Mouse (Mus musculus) cerebellum, adult 2 months (tissue): ENCODE results near the gene 5730596B20Rik. TPM values are rescaled to one million over a fixed set of nuclear protein-coding genes. Genes with fewer than 3 reads are reported as not detected.

Source experiments
- DNase-seq, 2 experiments: peaks; one replicate each; pipeline ENCODE4 v3.0.0; 2021
- H3K27ac ChIP-seq: fragments of 200-500 bp; 2 replicates; pipeline ENCODE4 v1.5.1; 2012; ENCODE audit warnings: low read length, control low read depth, inconsistent platforms; ENCODE audit not compliant: insufficient read depth
- H3K27me3 ChIP-seq: fragments of 200-500 bp; 2 replicates; pipeline ENCODE4 v1.6.1; 2012; ENCODE audit warnings: inconsistent platforms, mild to moderate bottlenecking, low read length, moderate library complexity; ENCODE audit not compliant: control insufficient read depth, insufficient read depth
- H3K4me1 ChIP-seq: fragments of 200-500 bp; 2 replicates; pipeline ENCODE4 v1.6.1; 2011; ENCODE audit warnings: low read length; ENCODE audit not compliant: control insufficient read depth, insufficient read depth
- H3K4me3 ChIP-seq: fragments of 200-500 bp; replicated peaks from 2 replicates; pipeline ENCODE3; 2011; ENCODE audit warnings: mild to moderate bottlenecking, low read depth, low read length, control low read depth; ENCODE audit not compliant: insufficient read depth
- CTCF ChIP-seq: fragments of 200-500 bp; IDR thresholded peaks from 2 replicates; pipeline ENCODE4 v1.5.1; 2011; ENCODE audit warnings: low read depth, mild to moderate bottlenecking, control low read depth, low read length, moderate library complexity, borderline replicate concordance; ENCODE audit not compliant: insufficient read depth
- POLR2A ChIP-seq: fragments of 200-500 bp; IDR thresholded peaks from 2 replicates; pipeline ENCODE4 v1.6.1; 2011; ENCODE audit warnings: low read length, control low read depth, borderline replicate concordance; ENCODE audit not compliant: insufficient read depth
- WGBS: fragments of 180-500 bp; shearing (Covaris S2); methylation state at CpG from one replicate; pipeline ENCODE4 v1.1.7; 2018; 5-methylcytosine and 5-hydroxymethylcytosine counted together
- polyA plus RNA-seq: library from polyadenylated mRNA; depleted of rRNA; stranded (reverse); fragments of >200 nt; gene quantifications from 2 replicates; pipeline ENCODE4 v1.2.3, GENCODE M21; 2012

Gene 5730596B20Rik
- polyA plus RNA-seq, 1 experiment: 0.18 TPM

GRCm38 (mm10) chr6:52153270-52153669 is 24.0 kb upstream of the 5730596B20Rik start:
- Histone ChIP-seq H3K4me3 (no peak overlapping the region), H3K27me3 (peaks cover 8% of the 10 kb centered on the region; the same call in 1 of the 2 replicates), H3K4me1 (no peaks in the 10 kb centered on the region), H3K27ac (no peak overlapping the region)
- WGBS: 4% methylated on average over 6 of the region's 6 CpGs
- DNase-seq: no peak
- TF ChIP-seq POLR2A (no peak), CTCF (no peak)

- H3K27me3 ChIP-seq: peaks cover 12% of the 10 kb centered on the region; the same call in 1 of the 2 replicates
- no peak overlapping the region for H3K27ac ChIP-seq
- H3K4me3 ChIP-seq: no peak overlapping the region
- TF ChIP-seq POLR2A: no peak
- no peak for TF ChIP-seq CTCF
- H3K4me1 ChIP-seq: no peaks in the 10 kb centered on the region; the same call in 1 of the 2 replicates
- no peak for DNase-seq
- 13% methylated on average over 5 of the region's 5 CpGs for WGBS
These were observed 23.3 kb upstream of the 5730596B20Rik start for GRCm38 (mm10) chr6:52154044-52154443.

DNA sequence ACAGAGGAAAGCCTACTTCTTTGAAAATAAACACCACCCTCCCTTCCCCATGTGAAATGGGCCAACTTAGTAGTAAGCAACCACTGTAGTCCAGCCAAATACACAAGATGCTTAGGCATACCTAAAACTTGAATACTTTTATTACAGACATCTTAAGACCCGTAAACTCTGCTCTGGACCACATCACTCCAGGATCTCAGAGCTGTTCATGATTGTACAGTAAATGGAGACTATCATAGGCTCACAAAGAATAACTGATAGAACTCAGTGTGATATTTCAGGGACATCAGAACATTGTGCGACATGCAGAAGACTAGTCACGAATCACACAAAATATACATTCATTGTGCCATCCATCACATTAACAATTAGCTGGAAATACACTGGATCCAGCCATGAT is 21.8 kb upstream of the 5730596B20Rik start:
- peaks cover 13% of the 10 kb centered on the region; the same call in 1 of the 2 replicates for H3K27me3 ChIP-seq
- 37% methylated on average over 3 of the region's 3 CpGs for WGBS
- TF ChIP-seq CTCF: no peak
- no peak for TF ChIP-seq POLR2A

GRCm38 (mm10) chr6:52156551-52157200 is 20.6 kb upstream of the 5730596B20Rik start:
- H3K4me1 ChIP-seq: no peaks in the 10 kb centered on the region; the same call in 1 of the 2 replicates
- TF ChIP-seq CTCF: no peak
- no peak for TF ChIP-seq POLR2A
- 3% methylated on average over 20 of the region's 20 CpGs for WGBS
- no peak overlapping the region for H3K27ac ChIP-seq
- DNase-seq: no peak
- H3K27me3 ChIP-seq: peaks cover 11% of the 10 kb centered on the region; the same call in 1 of the 2 replicates
- no peak overlapping the region for H3K4me3 ChIP-seq

More for the DNA sequence above, 21.8 kb upstream of the 5730596B20Rik start:
- Histone ChIP-seq H3K4me1 (no peaks in the 10 kb centered on the region; the same call in 1 of the 2 replicates), H3K4me3 (no peak overlapping the region), H3K27ac (no peak overlapping the region)
- no peak for DNase-seq

DNA sequence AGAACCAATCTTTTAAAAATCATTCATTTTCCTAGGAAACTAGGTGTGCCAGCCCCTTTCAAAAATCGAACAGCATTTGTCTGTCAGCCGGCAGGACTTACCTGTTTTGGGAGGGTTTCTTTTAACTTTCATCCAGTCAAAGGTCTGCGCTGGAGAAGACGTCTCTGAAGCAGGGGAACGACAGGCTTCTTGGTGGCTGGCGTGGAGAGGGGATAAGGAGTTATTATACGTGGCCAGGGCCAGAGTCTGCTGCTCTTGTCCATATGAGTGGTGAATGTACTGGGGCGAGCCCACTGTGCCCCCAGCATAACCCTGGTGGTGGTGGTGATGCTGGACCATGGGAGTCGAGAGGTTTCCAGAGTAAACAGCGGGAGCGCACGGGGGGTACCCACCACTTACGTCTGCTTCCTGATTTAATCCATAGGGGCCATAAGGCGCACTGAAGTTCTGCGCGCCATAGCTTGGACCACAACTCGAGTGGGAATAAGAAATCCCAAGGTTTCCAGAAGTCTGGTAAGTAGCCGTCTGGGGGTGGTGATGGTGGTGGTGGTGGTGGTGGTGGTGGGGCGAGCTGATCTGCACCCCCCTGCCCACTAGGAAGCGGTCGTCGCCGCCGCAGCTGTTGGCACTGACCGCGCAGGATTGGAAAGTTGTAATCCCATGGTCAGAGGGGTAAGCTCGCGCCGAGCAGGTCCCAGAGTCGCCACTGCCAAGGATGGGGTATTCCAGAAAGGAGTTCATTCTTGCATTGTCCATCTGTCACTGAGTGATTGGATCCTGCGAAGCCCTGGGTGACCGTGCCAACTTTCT is 19.6 kb upstream of the 5730596B20Rik start:
- TF ChIP-seq CTCF: no peak
- no peak for TF ChIP-seq POLR2A
- H3K4me3 ChIP-seq: no peak overlapping the region
- DNase-seq: no peak
- H3K27me3 ChIP-seq: peaks cover 11% of the 10 kb centered on the region; the same call in 1 of the 2 replicates
- H3K4me1 ChIP-seq: no peaks in the 10 kb centered on the region; the same call in 1 of the 2 replicates
- H3K27ac ChIP-seq: no peak overlapping the region
- WGBS: 2% methylated on average over 32 of the region's 32 CpGs

DNA sequence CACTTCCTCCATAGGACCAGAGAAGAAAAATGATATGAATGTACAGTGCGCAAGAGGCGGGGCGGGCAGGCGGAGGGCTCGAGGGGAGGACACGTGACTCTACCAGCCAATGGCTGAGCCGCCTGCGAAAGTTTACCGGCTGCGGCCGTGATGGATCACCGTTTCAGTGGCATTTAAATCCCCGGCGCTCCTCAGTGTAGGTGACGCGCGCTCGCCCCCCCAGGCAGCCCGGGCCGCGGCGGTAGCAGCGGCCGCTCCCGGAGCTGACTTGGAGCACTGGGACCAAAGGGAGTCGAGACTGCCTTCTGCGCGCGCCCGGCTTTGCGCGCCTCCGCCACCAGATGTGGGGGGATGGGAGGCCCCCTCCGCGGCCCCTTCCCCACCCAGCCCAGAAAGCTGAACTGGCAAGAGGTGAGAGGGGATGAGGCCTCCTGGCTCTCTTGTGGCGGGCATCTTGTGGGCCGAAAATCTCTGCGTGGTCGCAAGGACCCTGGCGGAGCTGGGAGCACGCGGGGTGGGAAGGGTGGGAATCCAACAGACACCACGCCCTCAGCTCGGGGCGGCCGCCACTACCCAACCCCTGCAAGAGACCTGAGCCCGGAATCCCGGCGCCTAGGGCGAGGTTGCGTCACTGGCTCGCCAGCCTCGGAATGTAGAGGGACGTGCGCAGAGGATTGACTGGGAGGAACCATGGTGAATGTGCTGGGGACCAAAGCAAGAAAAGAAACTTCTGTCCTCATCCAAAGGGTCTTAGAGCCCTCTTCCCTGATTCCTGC is 18.8 kb upstream of the 5730596B20Rik start, which contains the start of gene Hoxa1:
Gene Hoxa1 (minus strand): TSS at position 42 of the 776 bp plus-strand sequence.
- TF ChIP-seq CTCF (no peak), POLR2A (no peak)
- Histone ChIP-seq H3K27me3 (peaks cover 16% of the 10 kb centered on the region; the same call in 1 of the 2 replicates), H3K4me1 (no peaks in the 10 kb centered on the region; the same call in 1 of the 2 replicates), H3K4me3 (no peak within 1 kb of the TSS), H3K27ac (no peak within 1 kb of the TSS)
- no peak for DNase-seq
- 1% methylated on average over 55 of the region's 55 CpGs for WGBS

DNA sequence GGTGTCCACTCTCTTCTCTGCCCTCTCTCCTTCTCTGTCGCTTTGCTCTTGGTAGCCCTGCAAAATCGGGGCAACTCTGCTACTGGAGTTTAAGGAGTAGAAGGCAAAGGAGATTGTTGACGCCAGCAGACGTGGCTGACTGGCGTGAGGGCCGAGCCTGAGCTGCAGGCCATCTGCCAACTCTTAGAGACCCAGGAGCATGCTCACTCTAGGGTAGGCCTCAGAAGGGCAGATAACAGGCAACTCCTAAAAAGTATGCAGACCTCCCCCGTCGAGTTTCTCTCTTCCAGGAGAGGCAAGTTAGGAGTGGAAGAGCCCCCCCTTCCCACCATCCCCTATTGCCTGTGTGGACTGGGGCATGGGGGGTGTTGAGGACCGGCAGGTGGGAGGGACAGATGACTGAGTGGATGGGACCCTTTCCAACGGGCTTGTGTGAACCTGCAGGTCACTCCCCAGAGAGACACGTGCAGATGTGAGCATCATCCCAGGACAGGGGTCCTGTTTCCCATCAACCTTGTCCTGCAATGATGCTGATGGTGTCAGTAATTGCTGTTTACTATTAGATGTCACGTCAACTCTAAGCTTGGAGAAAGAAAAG is 18.0 kb upstream of the 5730596B20Rik start:
- TF ChIP-seq POLR2A (no peak), CTCF (no peak)

More for the DNA sequence above, 18.0 kb upstream of the 5730596B20Rik start:
- WGBS: 5% methylated on average over 12 of the region's 12 CpGs
- Histone ChIP-seq H3K4me1 (no peaks in the 10 kb centered on the region; the same call in 1 of the 2 replicates), H3K27me3 (peaks cover 20% of the 10 kb centered on the region; the same call in 1 of the 2 replicates), H3K4me3 (no peak overlapping the region), H3K27ac (no peak overlapping the region)
- DNase-seq: no peak
